Mouse (Mus musculus): ENCODE measurements around the gene Pfkfb4. TPM values are rescaled to one million over a fixed set of nuclear protein-coding genes. Genes with fewer than 3 reads are reported as not detected.

Gene Pfkfb4
- total and polyA plus RNA-seq, 2 experiments from 2014 or later = 18.6 to 63.1 TPM

- Histone ChIP-seq H3K9me3 (ENCODE audit: low read length) (no peaks in the 10 kb centered on the region), H3K4me1 (ENCODE audit: insufficient read depth, low read length) (peaks cover 16% of the 10 kb centered on the region), H3K27me3 (ENCODE audit: insufficient read depth, low read length) (no peaks in the 10 kb centered on the region), H3K4me3 (ENCODE audit: low read length) (no peak overlapping the region), H3K27ac (no peak overlapping the region), H3K9ac (replicated peaks; ENCODE audit: low read length) (no peak overlapping the region), H3K36me3 (ENCODE audit: insufficient read depth, low read length) (peaks cover 18% of the 10 kb centered on the region; the same call in 1 of the 2 replicates), H3K4me2 (ENCODE audit: low read depth, low read length) (no peak overlapping the region)
- ATAC-seq (no peak), DNase-seq (ENCODE audit: low spot score) (no peak)
- WGBS = 91% methylated on average over 17 of the region's 17 CpGs
- TF ChIP-seq CTCF (IDR thresholded peaks at IDR 0.05; ENCODE audit: low read depth) = no peak
Observed at GRCm38 (mm10) chr9:109056081-109056690, 64.6 kb downstream of the Pfkfb4 start.

- H3K36me3 ChIP-seq (ENCODE audit: insufficient read depth, low read length) = peaks cover 18% of the 10 kb centered on the region; the same call in 1 of the 2 replicates
- ATAC-seq (no peak), DNase-seq (ENCODE audit: low spot score) (no peak)
- peaks cover 16% of the 10 kb centered on the region for H3K4me1 ChIP-seq (ENCODE audit: insufficient read depth, low read length)
- no peak for TF ChIP-seq CTCF (IDR thresholded peaks at IDR 0.05; ENCODE audit: low read depth)
- no peak overlapping the region for H3K27ac ChIP-seq
- H3K4me2 ChIP-seq (ENCODE audit: low read depth, low read length) = no peak overlapping the region
- H3K4me3 ChIP-seq (ENCODE audit: low read length) = no peak overlapping the region
- no peak overlapping the region for H3K9ac ChIP-seq (replicated peaks; ENCODE audit: low read length)
- H3K9me3 ChIP-seq (ENCODE audit: low read length) = no peaks in the 10 kb centered on the region
- 87% methylated on average over 4 of the region's 4 CpGs for WGBS
- no peaks in the 10 kb centered on the region for H3K27me3 ChIP-seq (ENCODE audit: insufficient read depth, low read length)
Observed at GRCm38 (mm10) chr9:109056916-109057315, 65.3 kb downstream of the Pfkfb4 start.

- no peak overlapping the region for H3K9ac ChIP-seq (replicated peaks; ENCODE audit: low read length)
- TF ChIP-seq CTCF (IDR thresholded peaks at IDR 0.05; ENCODE audit: low read depth) = no peak
- no peak overlapping the region for H3K4me3 ChIP-seq (ENCODE audit: low read length)
- H3K4me2 ChIP-seq (ENCODE audit: low read depth, low read length) = no peak overlapping the region
- peaks cover 24% of the 10 kb centered on the region; the same call in 1 of the 2 replicates for H3K36me3 ChIP-seq (ENCODE audit: insufficient read depth, low read length)
- ATAC-seq (no peak), DNase-seq (ENCODE audit: low spot score) (no peak)
- no peaks in the 10 kb centered on the region for H3K9me3 ChIP-seq (ENCODE audit: low read length)
- no peak overlapping the region for H3K27ac ChIP-seq
- H3K27me3 ChIP-seq (ENCODE audit: insufficient read depth, low read length) = no peaks in the 10 kb centered on the region
- H3K4me1 ChIP-seq (ENCODE audit: insufficient read depth, low read length) = peaks cover 16% of the 10 kb centered on the region
- 95% methylated on average over 5 of the region's 5 CpGs for WGBS
Observed at GRCm38 (mm10) chr9:109057543-109057942, 66.0 kb downstream of the Pfkfb4 start.

- DNase-seq (ENCODE audit: low spot score) (no peak), ATAC-seq (no peak)
- Histone ChIP-seq H3K9ac (replicated peaks; ENCODE audit: low read length) (peak overlapping the region; percentile 46; the same call in 1 of the 2 replicates), H3K9me3 (ENCODE audit: low read length) (no peaks in the 10 kb centered on the region), H3K4me2 (ENCODE audit: low read depth, low read length) (peak overlapping the region; percentile 55), H3K36me3 (ENCODE audit: insufficient read depth, low read length) (peaks cover 30% of the 10 kb centered on the region), H3K4me1 (ENCODE audit: insufficient read depth, low read length) (peaks cover 16% of the 10 kb centered on the region), H3K4me3 (ENCODE audit: low read length) (no peak overlapping the region), H3K27ac (peak overlapping the region; percentile 83; the same call in 1 of the 2 replicates), H3K27me3 (ENCODE audit: insufficient read depth, low read length) (no peaks in the 10 kb centered on the region)
- no peak for TF ChIP-seq CTCF (IDR thresholded peaks at IDR 0.05; ENCODE audit: low read depth)
- 94% methylated on average over 19 of the region's 19 CpGs for WGBS
Observed at GRCm38 (mm10) chr9:109058006-109058765, 66.6 kb downstream of the Pfkfb4 start.

GRCm38 (mm10) chr9:109059136-109059903 lies 67.7 kb downstream of the Pfkfb4 start, which contains the start of gene Trex1:
Gene Trex1, minus strand, starts transcription at chr9:109059734.
- Histone ChIP-seq H3K27ac (peak within 1 kb of the TSS; percentile 83), H3K36me3 (ENCODE audit: insufficient read depth, low read length) (peaks cover 42% of the 10 kb centered on the region), H3K9ac (replicated peaks; ENCODE audit: low read length) (peak within 1 kb of the TSS; percentile 46), H3K4me1 (ENCODE audit: insufficient read depth, low read length) (peaks cover 16% of the 10 kb centered on the region), H3K9me3 (ENCODE audit: low read length) (no peaks in the 10 kb centered on the region), H3K27me3 (ENCODE audit: insufficient read depth, low read length) (no peaks in the 10 kb centered on the region), H3K4me2 (ENCODE audit: low read depth, low read length) (peak within 1 kb of the TSS; percentile 55), H3K4me3 (ENCODE audit: low read length) (peak within 1 kb of the TSS; percentile 34)
- TF ChIP-seq CTCF (IDR thresholded peaks at IDR 0.05; ENCODE audit: low read depth) = peak; percentile 98
- DNase-seq (ENCODE audit: low spot score) (peak; percentile 91), ATAC-seq (peak; percentile 80)
- WGBS = 17% methylated on average over 15 of the region's 15 CpGs

GRCm38 (mm10) chr9:109060184-109060897 lies 68.8 kb downstream of the Pfkfb4 start:
- Histone ChIP-seq H3K4me2 (ENCODE audit: low read depth, low read length) (no peak overlapping the region), H3K36me3 (ENCODE audit: insufficient read depth, low read length) (peaks cover 52% of the 10 kb centered on the region), H3K4me3 (ENCODE audit: low read length) (no peak overlapping the region), H3K9ac (replicated peaks; ENCODE audit: low read length) (no peak overlapping the region), H3K27ac (peak overlapping the region; percentile 83; the same call in 1 of the 2 replicates), H3K27me3 (ENCODE audit: insufficient read depth, low read length) (no peaks in the 10 kb centered on the region), H3K4me1 (ENCODE audit: insufficient read depth, low read length) (peaks cover 11% of the 10 kb centered on the region), H3K9me3 (ENCODE audit: low read length) (no peaks in the 10 kb centered on the region)
- WGBS = 89% methylated on average over 16 of the region's 16 CpGs
- no peak for DNase-seq (ENCODE audit: low spot score)
- 0 out of 2 replicates have a peak, but pooled peaks have one; percentile 4 for ATAC-seq
- TF ChIP-seq CTCF (IDR thresholded peaks at IDR 0.05; ENCODE audit: low read depth) = no peak

Data from hindbrain, postnatal 0 days (tissue).